Mouse (Mus musculus): Measurements from ENCODE around the gene Rad23a.

- TF ChIP-seq POLR2A (IDR thresholded peaks at IDR 0.05; ENCODE audit: borderline replicate concordance, control insufficient read depth, low read depth, low read length), result no peak
- no peak for TF ChIP-seq CTCF (IDR thresholded peaks at IDR 0.05; ENCODE audit: control insufficient read depth, insufficient read depth, low read length)
These were observed 604 bp downstream of the Rad23a start for GRCm38 (mm10) chr8:84839875-84840247.

All from bone marrow, adult 2 months (tissue).